1 mouse cellular context compared by ENCODE assay signal in genomic region chr8:84965731-84966291, GRCm38 (mm10).
TF ChIP-seq lines count a peak whose summit lies in the region.

No protein-coding gene starts in this region.

TF ChIP-seq in myocyte, 11 proteins besides CTCF, POLR2A, EP300 and RAD21:
- TF ChIP-seq E2F4 (IDR thresholded peaks at IDR 0.05; ENCODE audit: insufficient read depth), result peak; percentile 69
- no peak for TF ChIP-seq USF1 (IDR thresholded peaks at IDR 0.05; ENCODE audit: low read depth)
- TF ChIP-seq SRF (IDR thresholded peaks at IDR 0.05; ENCODE audit: control insufficient read depth, insufficient read length, low read depth), result peak; percentile 20
- TF ChIP-seq CEBPB (IDR thresholded peaks at IDR 0.05; ENCODE audit: insufficient read depth, poor library complexity, severe bottlenecking), result no peak
- TF ChIP-seq REST (IDR thresholded peaks at IDR 0.05; ENCODE audit: insufficient read depth, insufficient read length), result no peak
- TF ChIP-seq POLR2AphosphoS2 (IDR thresholded peaks at IDR 0.05; ENCODE audit: insufficient read length, low read depth), result peak; percentile 86
- no peak for TF ChIP-seq TCF3 (IDR thresholded peaks at IDR 0.05; ENCODE audit: insufficient read length, low read depth)
- no peak for TF ChIP-seq MYOD1 (IDR thresholded peaks at IDR 0.05; ENCODE audit: control insufficient read depth in 1 of 3, insufficient read length in 2 of 3, low read depth in 2 of 3)
- no peak for TF ChIP-seq MYOG (IDR thresholded peaks at IDR 0.05; ENCODE audit: control insufficient read depth in 1 of 3, insufficient read depth in 1 of 3, insufficient read length in 2 of 3, low read depth in 2 of 3)
- TF ChIP-seq TCF12 (IDR thresholded peaks at IDR 0.05; ENCODE audit: insufficient read depth, poor library complexity, severe bottlenecking), result no peak
- TF ChIP-seq MAX (IDR thresholded peaks at IDR 0.05; ENCODE audit: low read depth), result no peak
